Mouse (Mus musculus): ENCODE data around the gene Slc9a3r1.

Gene Slc9a3r1

DNA sequence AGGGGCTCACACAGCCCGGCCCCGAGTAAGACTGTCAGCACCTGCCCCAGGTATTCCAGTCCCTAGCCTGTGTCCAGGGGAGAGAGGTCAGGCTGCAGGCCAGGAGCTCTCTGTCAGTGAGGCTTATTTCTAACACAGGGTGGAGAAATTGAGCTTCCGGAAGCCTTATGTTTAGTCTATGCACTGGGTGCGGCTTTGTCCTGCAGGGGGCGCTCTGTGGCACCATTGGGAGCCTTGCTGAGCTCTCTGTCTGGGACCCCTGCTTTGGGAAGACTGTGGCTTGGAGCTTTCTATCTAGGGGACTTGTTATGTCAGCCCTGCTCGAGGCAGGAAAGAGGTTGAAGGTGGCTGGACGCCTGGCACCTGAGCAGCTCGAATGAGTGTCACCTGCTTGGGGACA, 61.7 kb downstream of the Slc9a3r1 start:
- no peak for DNase-seq (ENCODE audit: low spot score in 2 of 2)

DNA sequence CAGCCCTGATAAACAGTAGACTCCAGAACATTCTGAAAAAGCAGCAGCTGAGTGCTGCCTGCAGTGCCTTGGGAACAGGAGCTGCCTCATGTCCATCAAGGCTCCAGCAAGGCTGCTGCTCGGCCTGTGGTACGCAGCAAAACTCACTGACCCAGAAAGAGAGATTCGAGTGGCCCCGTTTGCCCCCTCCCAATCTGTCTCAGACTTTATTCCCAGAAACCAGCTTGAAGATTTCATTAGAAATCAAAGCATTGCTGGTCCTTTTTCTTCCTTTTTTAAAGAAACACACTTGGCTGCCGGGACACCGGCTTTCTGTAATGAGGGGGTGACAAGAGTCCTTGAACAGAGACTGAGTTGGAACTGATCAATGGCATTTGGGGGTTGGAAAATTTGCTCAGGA, 62.2 kb downstream of the Slc9a3r1 start:
- DNase-seq (ENCODE audit: low spot score in 2 of 2): no peak

DNA sequence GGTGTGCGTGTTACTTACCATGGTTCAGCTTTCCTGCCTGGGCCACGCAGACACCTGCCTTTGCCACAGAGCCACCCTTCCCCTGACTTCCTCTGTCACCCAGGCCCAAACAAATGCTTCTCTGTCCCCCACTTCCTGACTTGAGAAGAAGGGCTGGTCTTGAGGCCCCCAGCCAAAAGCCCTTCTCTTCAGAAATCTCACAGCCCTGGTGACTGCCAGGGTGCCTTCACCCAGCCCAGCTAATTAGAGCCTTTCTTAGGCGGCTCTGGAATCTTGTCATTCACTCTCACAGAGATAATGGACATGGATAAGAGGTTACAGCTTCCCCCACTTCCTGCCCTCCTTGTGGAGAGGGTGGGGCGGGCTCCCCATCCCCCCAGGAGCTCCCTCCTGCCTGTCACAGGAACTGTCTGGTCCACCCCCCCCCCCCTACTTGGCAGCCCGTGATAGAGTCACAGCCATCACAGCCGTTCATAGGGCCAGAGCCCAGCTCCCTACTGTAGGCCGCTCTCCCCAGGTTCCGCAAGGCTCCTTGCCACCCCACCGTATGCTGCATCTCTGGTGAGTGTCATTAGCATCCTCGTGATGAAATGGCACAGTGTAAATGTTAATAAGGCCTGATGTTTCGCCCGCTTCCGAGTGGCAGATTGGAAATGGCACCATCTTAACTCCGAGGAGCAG, 63.8 kb downstream of the Slc9a3r1 start:
- no peak for DNase-seq (ENCODE audit: low spot score in 2 of 2)

DNA sequence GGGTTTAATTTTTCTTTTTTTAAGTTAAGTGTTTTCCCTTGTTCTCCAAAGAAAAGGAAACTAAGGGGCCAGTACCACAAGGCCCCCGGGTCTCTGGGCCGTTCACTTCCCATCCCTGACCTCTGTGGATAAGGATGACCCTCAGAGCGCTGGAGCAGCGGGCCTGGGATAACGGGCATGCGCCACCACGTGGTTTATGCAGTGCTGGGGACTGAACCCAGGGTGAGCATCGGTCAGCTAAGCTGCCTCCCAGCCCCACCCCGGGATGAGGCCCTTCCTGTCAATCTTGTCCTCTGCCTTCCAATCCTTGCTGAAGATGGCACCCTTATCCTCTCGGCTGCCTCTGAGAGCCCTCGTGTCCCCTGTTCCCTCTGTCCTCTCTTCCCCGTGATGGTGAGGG, 64.5 kb downstream of the Slc9a3r1 start:
- no peak for DNase-seq (ENCODE audit: low spot score in 2 of 2)

DNA sequence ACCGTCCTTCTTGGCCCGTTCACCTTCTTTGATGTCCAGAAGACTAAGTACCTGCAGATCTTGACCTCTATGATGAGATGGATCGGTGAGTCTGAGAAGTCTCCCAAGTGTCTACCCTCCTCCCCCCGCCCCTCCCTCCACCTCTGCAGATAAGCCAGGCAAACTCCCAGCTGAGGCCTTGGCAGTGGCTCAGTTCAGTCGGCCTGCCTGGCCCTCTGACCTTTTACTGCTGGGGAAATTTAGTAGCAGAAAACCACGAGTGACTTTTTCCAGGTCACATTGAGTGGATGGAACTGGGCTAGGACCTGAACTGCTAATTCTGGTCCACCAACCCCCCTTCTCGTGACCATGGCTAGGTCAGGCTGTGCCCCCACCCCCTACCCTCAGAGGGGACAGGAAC, 65.3 kb downstream of the Slc9a3r1 start:
- no peak for DNase-seq (ENCODE audit: low spot score in 2 of 2)

DNA sequence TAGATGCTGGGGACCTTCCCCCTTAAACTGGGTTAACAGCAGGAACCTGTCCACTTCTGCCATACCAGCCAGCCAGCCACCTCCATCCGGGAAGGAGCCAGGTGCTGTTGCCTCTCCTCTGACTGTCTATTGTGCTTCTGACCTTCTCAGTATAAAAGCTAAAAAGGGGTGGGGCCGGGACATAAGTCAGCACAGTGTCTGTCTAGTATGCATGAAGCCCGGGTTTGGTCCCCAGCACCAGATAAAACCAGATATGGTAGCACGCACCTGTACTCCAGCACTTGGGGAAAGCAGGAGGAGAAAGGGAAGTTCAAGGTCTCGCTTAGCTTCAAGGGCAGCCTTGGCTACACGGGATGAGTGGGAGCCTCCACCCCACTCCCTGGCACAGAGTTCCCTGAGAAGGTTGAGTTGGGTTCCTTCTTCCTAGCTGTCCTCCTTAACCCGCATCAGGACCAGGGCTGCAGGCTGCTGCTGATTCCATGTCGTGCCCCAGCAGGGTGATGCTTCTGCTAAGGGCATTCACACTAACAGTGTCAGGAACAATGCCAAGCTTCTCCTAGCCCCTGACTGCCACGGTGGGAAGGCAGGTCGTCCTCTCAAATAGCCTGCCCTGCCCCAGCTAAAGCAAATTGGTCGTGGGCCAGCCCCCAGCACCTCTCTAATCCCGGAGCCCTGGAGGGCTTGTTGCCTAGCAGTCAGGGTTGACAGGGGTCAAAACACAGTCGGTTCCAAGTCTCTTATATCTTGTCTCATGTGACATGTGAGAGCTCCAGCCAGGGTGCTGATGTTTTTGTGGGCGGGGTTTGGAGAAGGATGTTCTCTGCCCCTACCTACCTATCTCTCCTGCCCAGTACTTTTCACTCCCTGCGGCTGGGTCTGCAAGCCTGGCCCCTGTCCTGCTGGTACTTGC, 66.1 kb downstream of the Slc9a3r1 start:
- DNase-seq (ENCODE audit: low spot score in 2 of 2): no peak

Measured in right cerebral cortex, postnatal 36 days (tissue).